Mouse (Mus musculus): ENCODE results near the gene Tubb2a. TPM values are rescaled to one million over a fixed set of nuclear protein-coding genes. Genes with fewer than 3 reads are reported as not detected.
A peak's percentile ranks its signal among the peaks of the same experiment; 100 is the strongest.
"Not testable (repeated sequence)": the region's sequence is repeated elsewhere in the genome, so short reads cannot be mapped to it uniquely, and the experiment has no call there.

Gene Tubb2a
- polyA plus RNA-seq, 1 experiment from 2014 or later: 188 TPM

DNA sequence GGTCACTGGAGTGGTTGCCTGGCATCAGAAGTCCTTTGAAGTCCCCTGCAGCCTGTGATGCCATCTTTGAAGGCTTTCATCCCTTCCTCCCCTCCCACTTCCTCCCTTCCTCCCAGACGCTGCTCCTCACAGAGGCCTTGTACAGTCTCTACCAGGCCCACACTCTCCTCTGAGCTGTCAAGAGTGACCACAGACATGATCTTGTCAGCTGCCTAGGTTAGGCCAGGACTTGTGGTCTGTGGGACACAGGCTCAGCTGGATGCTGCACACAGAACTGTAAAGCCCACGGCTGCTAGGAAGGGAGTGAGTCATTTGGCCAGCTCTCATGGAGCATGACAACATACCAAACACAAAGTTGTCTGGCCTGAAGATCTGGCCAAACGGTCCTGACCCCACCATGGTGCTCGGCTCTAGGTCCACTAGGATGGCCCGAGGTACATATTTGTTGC is 10.4 kb upstream of the Tubb2a start:
- H3K9me3 ChIP-seq; H3K4me2 ChIP-seq; H3K27ac ChIP-seq; H3K27me3 ChIP-seq; H3K36me3 ChIP-seq; H3K4me3 ChIP-seq; H3K9ac ChIP-seq; H3K4me1 ChIP-seq; ATAC-seq (ENCODE audit: insufficient number of reproducible peaks, low FRiP score, low TSS enrichment, low read depth): not testable (repeated sequence)
- WGBS: 58% methylated on average over 5 of the region's 5 CpGs

- no peak for ATAC-seq (ENCODE audit: insufficient number of reproducible peaks, low FRiP score, low TSS enrichment, low read depth)
- H3K4me1 ChIP-seq: peaks cover 8% of the 10 kb centered on the region; the same call in 1 of the 2 replicates
- 51% methylated on average over 7 of the region's 7 CpGs for WGBS
These were observed 9.4 kb upstream of the Tubb2a start for GRCm38 (mm10) chr13:34087052-34087812.

GRCm38 (mm10) chr13:34084026-34084750 is 6.4 kb upstream of the Tubb2a start:
- Histone ChIP-seq H3K9me3 (no peaks in the 10 kb centered on the region), H3K9ac (no peak overlapping the region), H3K4me2 (no peak overlapping the region), H3K4me1 (peaks cover 8% of the 10 kb centered on the region; the same call in 1 of the 2 replicates), H3K27me3 (no peaks in the 10 kb centered on the region), H3K4me3 (no peak overlapping the region), H3K36me3 (no peaks in the 10 kb centered on the region), H3K27ac (peak overlapping the region; percentile 82)
- 49% methylated on average over 9 of the region's 9 CpGs for WGBS
- no peak for ATAC-seq (ENCODE audit: insufficient number of reproducible peaks, low FRiP score, low TSS enrichment, low read depth)

More at GRCm38 (mm10) chr13:34087052-34087812, 9.4 kb upstream of the Tubb2a start:
- H3K9ac ChIP-seq: no peak overlapping the region
- H3K27ac ChIP-seq: 0 out of 2 replicates have a peak overlapping the region, but pooled peaks have one; percentile 0
- no peak overlapping the region for H3K4me3 ChIP-seq
- H3K9me3 ChIP-seq: no peaks in the 10 kb centered on the region
- no peaks in the 10 kb centered on the region for H3K27me3 ChIP-seq
- no peaks in the 10 kb centered on the region for H3K36me3 ChIP-seq
- H3K4me2 ChIP-seq: no peak overlapping the region

DNA sequence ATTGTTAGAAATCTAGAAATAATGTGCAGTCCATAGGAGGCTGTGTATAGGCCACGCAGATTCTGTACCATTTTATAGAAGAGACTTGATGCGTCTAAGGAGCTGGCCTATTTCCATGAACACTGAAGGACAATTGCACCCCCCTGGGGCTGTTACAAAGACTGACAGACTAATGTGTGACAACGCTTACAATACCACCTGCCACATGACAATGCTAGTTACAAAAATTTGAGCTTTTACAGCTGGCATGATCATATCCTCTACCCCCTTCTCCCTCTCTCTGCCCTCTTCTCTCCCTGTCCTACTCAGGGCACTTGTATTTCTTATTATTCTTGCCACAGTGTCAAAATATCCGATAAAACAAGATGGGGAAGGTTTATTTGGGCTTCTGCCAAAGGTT is 4.1 kb upstream of the Tubb2a start:
- Histone ChIP-seq H3K27ac (no peak overlapping the region), H3K36me3 (no peaks in the 10 kb centered on the region), H3K9me3 (no peaks in the 10 kb centered on the region), H3K4me1 (peaks cover 22% of the 10 kb centered on the region), H3K4me3 (no peak overlapping the region), H3K4me2 (no peak overlapping the region), H3K27me3 (no peaks in the 10 kb centered on the region), H3K9ac (no peak overlapping the region)
- no peak for ATAC-seq (ENCODE audit: insufficient number of reproducible peaks, low FRiP score, low TSS enrichment, low read depth)
- WGBS: 77% methylated on average over 4 of the region's 4 CpGs

- Histone ChIP-seq H3K4me3 (no peak overlapping the region), H3K9ac (no peak overlapping the region), H3K4me1 (peaks cover 29% of the 10 kb centered on the region), H3K27ac (no peak overlapping the region), H3K4me2 (no peak overlapping the region), H3K27me3 (no peaks in the 10 kb centered on the region), H3K36me3 (peaks cover 5% of the 10 kb centered on the region), H3K9me3 (no peaks in the 10 kb centered on the region)
- 88% methylated on average over 3 of the region's 3 CpGs for WGBS
- ATAC-seq (ENCODE audit: insufficient number of reproducible peaks, low FRiP score, low TSS enrichment, low read depth): no peak
These were observed 2.0 kb upstream of the Tubb2a start for GRCm38 (mm10) chr13:34079801-34080200.

DNA sequence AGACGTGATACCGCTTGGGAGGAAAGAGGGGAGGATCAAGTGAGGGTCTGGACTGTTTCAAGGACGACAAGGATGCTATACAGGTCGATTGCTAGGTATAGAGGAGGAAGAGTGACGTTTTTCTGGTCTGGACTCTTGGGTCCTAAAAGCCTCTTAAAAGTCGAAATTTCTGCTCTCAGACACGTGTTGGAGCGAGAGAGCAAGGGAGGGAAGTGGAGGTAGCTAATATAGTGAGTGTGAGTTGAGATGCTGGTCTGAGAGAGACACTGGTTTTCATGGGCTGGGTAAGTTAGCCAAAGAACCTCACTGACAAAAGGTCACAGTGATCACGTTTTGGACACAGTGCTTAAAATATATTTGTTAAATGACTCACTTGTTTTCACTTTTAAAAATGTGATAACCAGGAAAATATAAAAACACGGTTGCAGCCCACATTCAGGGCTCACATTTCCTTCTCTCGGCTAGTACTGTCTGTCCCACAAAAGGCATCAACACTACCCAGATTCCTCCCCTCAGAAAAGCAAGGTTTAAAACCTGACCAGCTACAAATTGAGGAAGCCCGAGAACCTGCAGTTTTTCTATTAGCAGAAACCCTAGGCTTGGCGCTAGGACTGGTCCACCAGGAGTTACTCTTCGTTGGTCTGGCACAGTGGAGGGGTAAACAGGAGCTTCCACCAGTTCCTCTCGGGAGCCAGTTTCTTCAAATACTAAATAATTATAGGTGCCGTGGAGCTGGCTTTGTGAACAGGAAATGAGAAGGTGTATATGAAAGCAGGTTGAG is 883 bp upstream of the Tubb2a start:
- peaks cover 6% of the 10 kb centered on the region for H3K36me3 ChIP-seq
- no peak overlapping the region for H3K9ac ChIP-seq
- 0 out of 2 replicates have a peak overlapping the region, but pooled peaks have one; percentile 58 for H3K27ac ChIP-seq
- H3K9me3 ChIP-seq: no peaks in the 10 kb centered on the region
- peak; percentile 10; the same call in 1 of the 2 replicates for ATAC-seq (ENCODE audit: insufficient number of reproducible peaks, low FRiP score, low TSS enrichment, low read depth)
- no peaks in the 10 kb centered on the region for H3K27me3 ChIP-seq
- peak overlapping the region; percentile 70 for H3K4me3 ChIP-seq
- peaks cover 21% of the 10 kb centered on the region for H3K4me1 ChIP-seq
- peak overlapping the region; percentile 84 for H3K4me2 ChIP-seq
- 29% methylated on average over 16 of the region's 16 CpGs for WGBS

DNA sequence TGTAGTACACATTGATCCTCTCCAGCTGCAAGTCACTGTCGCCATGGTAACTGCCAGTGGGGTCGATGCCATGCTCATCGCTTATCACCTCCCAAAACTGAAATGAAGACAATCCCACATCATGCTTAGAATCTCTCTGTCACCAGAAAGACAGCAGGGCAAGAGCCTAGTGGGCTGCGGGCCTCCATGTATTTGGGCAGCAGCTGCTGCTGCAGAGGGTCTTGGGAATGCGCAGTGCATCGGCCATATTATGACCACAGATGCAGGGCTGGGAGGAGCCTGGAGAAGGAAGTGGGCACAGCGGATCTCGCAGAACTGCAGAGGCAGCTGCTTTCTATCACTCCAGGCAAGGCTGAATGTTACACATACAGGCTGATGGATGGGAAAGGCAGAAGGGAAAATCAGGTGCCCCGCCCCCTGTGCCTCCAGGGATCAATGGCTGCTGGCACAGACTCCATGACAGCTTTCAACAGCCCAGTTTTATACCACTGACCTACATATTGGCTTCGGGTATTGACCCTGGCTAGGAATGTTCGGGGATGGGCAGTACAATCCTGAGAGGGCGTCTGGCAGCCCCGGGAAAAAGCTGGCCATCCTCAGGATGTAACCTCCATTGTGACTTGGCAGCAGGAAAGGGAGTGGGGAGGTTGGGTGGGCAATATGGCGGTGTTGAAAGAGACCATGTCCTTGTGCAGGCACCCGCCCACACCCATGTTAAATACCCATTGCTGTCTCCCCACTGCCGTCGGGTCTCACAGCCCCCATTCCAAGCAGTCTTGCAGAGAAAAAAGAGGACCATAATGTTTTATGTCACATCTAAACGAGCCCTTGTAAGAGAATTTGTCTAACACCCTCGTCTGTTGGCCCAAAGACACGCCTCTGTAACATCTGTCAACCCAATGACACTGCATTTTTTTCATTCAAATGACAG is 981 bp downstream of the Tubb2a start:
- Histone ChIP-seq H3K9ac (no peak overlapping the region), H3K4me2 (peak overlapping the region; percentile 84)

GRCm38 (mm10) chr13:34075893-34076292 is 1.9 kb downstream of the Tubb2a start:
- H3K27ac ChIP-seq; H3K27me3 ChIP-seq; ATAC-seq (ENCODE audit: insufficient number of reproducible peaks, low FRiP score, low TSS enrichment, low read depth); H3K4me2 ChIP-seq; H3K9me3 ChIP-seq; H3K9ac ChIP-seq; H3K4me3 ChIP-seq: not testable (repeated sequence)
- Histone ChIP-seq H3K4me1 (peaks cover 21% of the 10 kb centered on the region), H3K36me3 (peaks cover 11% of the 10 kb centered on the region)
- WGBS: 85% methylated on average over 6 of the region's 6 CpGs

More for the DNA sequence above, 981 bp downstream of the Tubb2a start:
- H3K9me3 ChIP-seq: no peaks in the 10 kb centered on the region
- H3K27me3 ChIP-seq: no peaks in the 10 kb centered on the region
- peak overlapping the region; percentile 29; the same call in 1 of the 2 replicates for H3K27ac ChIP-seq
- H3K36me3 ChIP-seq: peaks cover 11% of the 10 kb centered on the region
- 0 out of 2 replicates have a peak, but pooled peaks have one; percentile 19 for ATAC-seq (ENCODE audit: insufficient number of reproducible peaks, low FRiP score, low TSS enrichment, low read depth)
- peak overlapping the region; percentile 70 for H3K4me3 ChIP-seq
- WGBS: 46% methylated on average over 20 of the region's 20 CpGs
- H3K4me1 ChIP-seq: peaks cover 21% of the 10 kb centered on the region

GRCm38 (mm10) chr13:34074441-34074840 is 3.4 kb downstream of the Tubb2a start:
- not testable (repeated sequence) for H3K9me3 ChIP-seq; H3K27ac ChIP-seq; ATAC-seq (ENCODE audit: insufficient number of reproducible peaks, low FRiP score, low TSS enrichment, low read depth); H3K9ac ChIP-seq; H3K4me2 ChIP-seq; H3K4me3 ChIP-seq; H3K27me3 ChIP-seq
- 91% methylated on average over 12 of the region's 17 CpGs for WGBS
- Histone ChIP-seq H3K4me1 (peaks cover 21% of the 10 kb centered on the region), H3K36me3 (peaks cover 12% of the 10 kb centered on the region)

- ATAC-seq (ENCODE audit: insufficient number of reproducible peaks, low FRiP score, low TSS enrichment, low read depth): no peak
- Histone ChIP-seq H3K9ac (no peak overlapping the region), H3K27ac (no peak overlapping the region), H3K27me3 (no peaks in the 10 kb centered on the region), H3K36me3 (peaks cover 27% of the 10 kb centered on the region), H3K4me1 (peaks cover 9% of the 10 kb centered on the region), H3K4me2 (no peak overlapping the region), H3K9me3 (no peaks in the 10 kb centered on the region), H3K4me3 (no peak overlapping the region)
- 74% methylated on average over 3 of the region's 3 CpGs for WGBS
These were observed 5.0 kb downstream of the Tubb2a start for GRCm38 (mm10) chr13:34072847-34073246.

DNA sequence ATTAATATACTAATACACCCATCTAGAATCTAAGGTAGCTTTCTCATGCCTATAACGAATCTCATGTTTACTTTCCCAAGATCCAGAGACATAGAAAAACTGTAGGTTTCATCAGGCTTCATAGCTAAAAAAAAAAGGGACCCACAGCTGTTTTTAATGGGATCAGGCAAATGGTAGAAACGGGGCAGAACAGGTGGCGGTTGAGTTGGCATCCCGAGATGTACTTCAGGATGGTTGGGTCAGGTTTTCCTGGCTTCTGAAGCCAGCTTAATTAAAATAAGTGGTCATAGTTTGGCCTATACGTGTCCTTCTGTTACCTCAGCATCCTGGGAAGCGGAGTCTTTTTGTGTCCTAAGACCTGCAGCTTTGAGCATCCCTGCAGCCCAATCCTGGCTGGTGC is 6.0 kb downstream of the Tubb2a start:
- Histone ChIP-seq H3K9ac (no peak overlapping the region), H3K9me3 (no peaks in the 10 kb centered on the region), H3K36me3 (peaks cover 27% of the 10 kb centered on the region), H3K4me3 (no peak overlapping the region), H3K4me2 (no peak overlapping the region), H3K27ac (no peak overlapping the region), H3K27me3 (no peaks in the 10 kb centered on the region), H3K4me1 (peaks cover 6% of the 10 kb centered on the region)
- WGBS: 76% methylated on average over 6 of the region's 6 CpGs
- ATAC-seq (ENCODE audit: insufficient number of reproducible peaks, low FRiP score, low TSS enrichment, low read depth): no peak

All from limb, embryonic 15.5 days (tissue).